Mouse (Mus musculus) bone marrow macrophage, adult 2 months (primary cell): ENCODE data around the gene Grid1.

ENCODE experiments used
- CTCF ChIP-seq: IDR thresholded peaks from 2 replicates; pipeline ENCODE4 v1.5.1; 2012; ENCODE audit warnings: low read depth, mild to moderate bottlenecking, low read length, moderate library complexity
- POLR2A ChIP-seq: IDR thresholded peaks from 2 replicates; pipeline ENCODE4 v1.6.1; 2012; ENCODE audit warnings: mild to moderate bottlenecking, low read depth, low read length, borderline replicate concordance

- TF ChIP-seq CTCF, result no peak
- TF ChIP-seq POLR2A, result no peak
Measured at GRCm38 (mm10) chr14:35430259-35430658, 610.4 kb downstream of the Grid1 start.
